Mouse (Mus musculus) CD4-positive, CD25-positive, alpha-beta regulatory T cell (primary cell): ENCODE measurements around the gene Gm21411. TPM values are rescaled to one million over a fixed set of nuclear protein-coding genes. Genes with fewer than 3 reads are reported as not detected.

Experiments
- polyA plus RNA-seq: library from polyadenylated mRNA; unstranded; fragments of 100-300 nt; shearing (Covaris generic); gene quantifications from one replicate; pipeline ENCODE4 v1.2.1, GENCODE M21; 2017

Gene Gm21411
- polyA plus RNA-seq: 0.31 TPM

GRCm38 (mm10) chr4:146909386-146910137, at the start of gene Gm21411:
Gene Gm21411 (minus strand): TSS chr4:146909590.

Other genes with a start within 250 kb of the Gm21411 start
- 2.6 TPM for gene Zfp989, start 62.4 kb upstream of the Gm21411 start, polyA plus RNA-seq
- 0.22 TPM for gene Rex2, start 112.3 kb upstream of the Gm21411 start, polyA plus RNA-seq
- 5.8 TPM for gene Zfp991, start 222.4 kb upstream of the Gm21411 start, polyA plus RNA-seq